Mouse (Mus musculus): ENCODE results near the gene Pold1. TPM values are rescaled to one million over a fixed set of nuclear protein-coding genes. Genes with fewer than 3 reads are reported as not detected.

The Pold1 gene
- polyA plus RNA-seq, 1 experiment from 2014 or later: 74.7 TPM

DNA sequence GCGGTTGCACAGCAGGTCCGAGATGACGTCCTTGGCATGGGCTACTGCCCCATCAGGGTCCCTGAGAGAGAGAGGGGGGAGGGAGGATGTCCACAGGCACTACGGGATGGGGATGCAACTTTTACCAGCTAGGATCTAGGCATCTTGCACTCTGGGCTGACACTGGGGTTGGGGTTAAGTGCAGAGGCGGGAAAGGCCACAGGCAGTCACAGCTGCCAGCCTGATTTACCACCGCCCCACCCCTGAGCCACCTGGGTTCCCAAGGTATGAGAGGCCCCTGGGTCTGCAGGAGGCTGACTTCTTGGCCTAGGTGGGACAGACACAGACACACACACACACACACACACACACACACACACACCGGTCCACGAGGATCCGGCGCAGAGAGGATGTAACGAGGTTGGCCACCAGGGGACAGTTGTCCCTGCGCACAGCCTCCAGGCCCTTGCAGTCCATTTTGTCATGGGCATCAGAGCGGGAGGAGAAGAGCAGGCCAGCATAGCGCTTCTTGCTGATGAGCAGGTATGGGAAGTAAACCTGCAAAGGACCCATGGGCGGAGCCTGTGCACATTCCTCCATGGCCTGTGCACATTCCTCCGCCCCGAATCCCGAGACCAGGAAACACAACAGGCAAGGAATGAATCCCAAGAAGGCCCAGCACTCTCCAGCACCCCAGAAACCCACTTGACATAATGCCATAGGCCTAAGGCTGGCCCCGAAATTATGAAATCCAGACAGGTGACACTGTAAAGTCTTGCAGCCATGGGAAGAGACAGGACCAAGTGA, 13.8 kb downstream of the Pold1 start:
- DNase-seq (ENCODE audit: low spot score) (no peak), ATAC-seq (replicated peaks; ENCODE audit: low FRiP score, low TSS enrichment, low read depth) (no peak)
- Histone ChIP-seq H3K27me3 (replicated peaks; ENCODE audit: control insufficient read depth, insufficient read depth, low read length) (no peaks in the 10 kb centered on the region), H3K27ac (ENCODE audit: low read depth) (no peak overlapping the region), H3K4me1 (replicated peaks; ENCODE audit: control insufficient read depth, insufficient read depth, low read length) (no peaks in the 10 kb centered on the region), H3K9ac (ENCODE audit: low read length) (no peak overlapping the region), H3K4me2 (ENCODE audit: low read length) (no peak overlapping the region), H3K9me3 (ENCODE audit: control insufficient read depth, low read length) (no peaks in the 10 kb centered on the region), H3K36me3 (ENCODE audit: control insufficient read depth, insufficient read depth, low read length) (peaks cover 70% of the 10 kb centered on the region), H3K4me3 (ENCODE audit: low read depth, low read length) (no peak overlapping the region)
- 86% methylated on average over 18 of the region's 19 CpGs for WGBS

DNA sequence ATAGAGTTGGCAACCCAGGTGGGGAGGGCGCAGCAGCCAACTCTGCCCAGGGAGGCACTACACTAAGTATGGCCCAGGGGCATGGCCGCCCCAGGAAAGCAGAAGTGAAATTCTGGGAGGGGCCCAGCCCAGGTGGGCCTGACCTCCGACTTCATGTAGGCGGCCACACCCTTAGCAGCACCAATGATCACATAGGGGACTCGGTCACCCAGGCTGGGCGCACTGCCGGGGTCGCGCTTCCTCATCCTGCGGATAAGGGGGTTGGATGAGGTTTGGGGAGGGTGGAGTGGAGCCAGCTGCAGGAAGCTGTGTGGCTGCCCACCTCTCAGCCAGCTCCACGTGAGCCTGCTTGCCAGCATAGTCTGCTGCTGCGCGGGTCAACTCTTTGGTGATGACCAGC, 14.4 kb downstream of the Pold1 start:
- no peak overlapping the region for H3K4me3 ChIP-seq (ENCODE audit: low read depth, low read length)
- no peaks in the 10 kb centered on the region for H3K9me3 ChIP-seq (ENCODE audit: control insufficient read depth, low read length)
- no peak for ATAC-seq (replicated peaks; ENCODE audit: low FRiP score, low TSS enrichment, low read depth)
- no peak overlapping the region for H3K27ac ChIP-seq (ENCODE audit: low read depth)
- DNase-seq (ENCODE audit: low spot score): no peak
- H3K4me1 ChIP-seq (replicated peaks; ENCODE audit: control insufficient read depth, insufficient read depth, low read length): no peaks in the 10 kb centered on the region
- no peak overlapping the region for H3K4me2 ChIP-seq (ENCODE audit: low read length)
- no peak overlapping the region for H3K9ac ChIP-seq (ENCODE audit: low read length)
- H3K36me3 ChIP-seq (ENCODE audit: control insufficient read depth, insufficient read depth, low read length): peaks cover 65% of the 10 kb centered on the region
- 95% methylated on average over 13 of the region's 13 CpGs for WGBS
- H3K27me3 ChIP-seq (replicated peaks; ENCODE audit: control insufficient read depth, insufficient read depth, low read length): no peaks in the 10 kb centered on the region

DNA sequence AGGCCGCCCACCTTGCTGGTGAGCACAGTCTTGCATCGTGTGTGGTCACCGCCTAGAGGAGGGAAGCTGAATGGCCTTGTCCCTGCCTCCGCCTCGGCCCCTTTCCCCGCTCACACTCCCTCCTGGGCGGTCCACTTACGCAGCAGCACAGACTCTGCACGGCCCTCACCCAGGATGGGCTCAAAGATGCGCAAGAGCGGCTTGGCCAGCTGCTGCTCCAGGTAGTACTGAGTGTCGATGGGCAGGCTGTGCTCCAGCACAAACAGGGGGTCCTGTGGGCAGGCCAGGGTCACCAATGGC, 15.0 kb downstream of the Pold1 start:
- H3K4me1 ChIP-seq (replicated peaks; ENCODE audit: control insufficient read depth, insufficient read depth, low read length): no peaks in the 10 kb centered on the region
- H3K9me3 ChIP-seq (ENCODE audit: control insufficient read depth, low read length): no peaks in the 10 kb centered on the region
- H3K36me3 ChIP-seq (ENCODE audit: control insufficient read depth, insufficient read depth, low read length): peaks cover 60% of the 10 kb centered on the region
- 80% methylated on average over 12 of the region's 12 CpGs for WGBS
- no peak overlapping the region for H3K27ac ChIP-seq (ENCODE audit: low read depth)
- ATAC-seq (replicated peaks; ENCODE audit: low FRiP score, low TSS enrichment, low read depth) (no peak), DNase-seq (ENCODE audit: low spot score) (no peak)
- H3K4me3 ChIP-seq (ENCODE audit: low read depth, low read length): no peak overlapping the region
- H3K9ac ChIP-seq (ENCODE audit: low read length): no peak overlapping the region
- H3K4me2 ChIP-seq (ENCODE audit: low read length): no peak overlapping the region
- H3K27me3 ChIP-seq (replicated peaks; ENCODE audit: control insufficient read depth, insufficient read depth, low read length): no peaks in the 10 kb centered on the region; the same call in 1 of the 2 replicates

DNA sequence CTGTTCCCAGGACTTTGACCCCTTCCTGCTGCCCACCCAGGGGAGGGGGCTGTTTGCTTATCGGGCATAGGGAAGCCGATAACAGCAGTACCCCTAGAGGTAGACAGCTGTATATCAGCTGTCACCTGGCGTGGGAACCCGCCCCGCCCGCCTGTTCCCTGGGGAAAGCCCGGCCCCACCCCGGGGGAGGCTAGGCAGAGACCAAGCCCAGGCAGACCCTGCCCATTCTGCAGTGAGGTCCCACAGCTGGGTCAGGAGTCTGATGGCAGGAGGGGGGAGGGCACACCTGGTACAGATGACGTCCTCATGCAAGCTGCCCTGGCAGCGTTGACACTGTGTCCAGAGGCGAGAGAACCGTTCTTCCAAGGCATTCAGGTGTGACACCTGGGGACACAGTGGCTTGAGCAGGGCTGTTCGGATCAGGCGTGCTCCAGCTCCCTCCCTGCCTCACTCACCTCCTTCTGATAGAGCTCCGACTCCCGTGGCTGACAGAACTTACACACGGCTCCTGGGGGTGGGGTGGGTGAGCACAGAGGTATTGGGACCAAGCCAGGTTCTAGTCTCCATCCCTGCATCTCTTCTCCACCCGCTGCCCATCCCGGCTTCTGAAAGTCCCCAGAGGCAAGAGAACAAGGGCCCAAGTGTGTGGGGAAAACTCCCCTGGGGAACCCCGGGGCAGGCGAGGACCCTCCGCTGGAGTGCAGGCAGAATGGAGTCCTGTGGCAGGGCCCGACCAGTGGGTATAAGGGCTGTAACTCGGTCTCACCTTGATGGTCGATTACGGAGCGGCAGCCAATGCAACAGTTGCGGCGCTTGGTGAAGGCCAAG, 15.5 kb downstream of the Pold1 start:
- Histone ChIP-seq H3K9ac (ENCODE audit: low read length) (no peak overlapping the region), H3K4me2 (ENCODE audit: low read length) (no peak overlapping the region), H3K27ac (ENCODE audit: low read depth) (no peak overlapping the region), H3K4me1 (replicated peaks; ENCODE audit: control insufficient read depth, insufficient read depth, low read length) (0 out of 2 replicates have a peak, but pooled peaks cover 1% of the 10 kb centered on the region), H3K4me3 (ENCODE audit: low read depth, low read length) (no peak overlapping the region), H3K27me3 (replicated peaks; ENCODE audit: control insufficient read depth, insufficient read depth, low read length) (no peaks in the 10 kb centered on the region; the same call in 1 of the 2 replicates), H3K9me3 (ENCODE audit: control insufficient read depth, low read length) (no peaks in the 10 kb centered on the region), H3K36me3 (ENCODE audit: control insufficient read depth, insufficient read depth, low read length) (peaks cover 54% of the 10 kb centered on the region)
- ATAC-seq (replicated peaks; ENCODE audit: low FRiP score, low TSS enrichment, low read depth) (no peak), DNase-seq (ENCODE audit: low spot score) (no peak)
- WGBS: 79% methylated on average over 29 of the region's 29 CpGs

DNA sequence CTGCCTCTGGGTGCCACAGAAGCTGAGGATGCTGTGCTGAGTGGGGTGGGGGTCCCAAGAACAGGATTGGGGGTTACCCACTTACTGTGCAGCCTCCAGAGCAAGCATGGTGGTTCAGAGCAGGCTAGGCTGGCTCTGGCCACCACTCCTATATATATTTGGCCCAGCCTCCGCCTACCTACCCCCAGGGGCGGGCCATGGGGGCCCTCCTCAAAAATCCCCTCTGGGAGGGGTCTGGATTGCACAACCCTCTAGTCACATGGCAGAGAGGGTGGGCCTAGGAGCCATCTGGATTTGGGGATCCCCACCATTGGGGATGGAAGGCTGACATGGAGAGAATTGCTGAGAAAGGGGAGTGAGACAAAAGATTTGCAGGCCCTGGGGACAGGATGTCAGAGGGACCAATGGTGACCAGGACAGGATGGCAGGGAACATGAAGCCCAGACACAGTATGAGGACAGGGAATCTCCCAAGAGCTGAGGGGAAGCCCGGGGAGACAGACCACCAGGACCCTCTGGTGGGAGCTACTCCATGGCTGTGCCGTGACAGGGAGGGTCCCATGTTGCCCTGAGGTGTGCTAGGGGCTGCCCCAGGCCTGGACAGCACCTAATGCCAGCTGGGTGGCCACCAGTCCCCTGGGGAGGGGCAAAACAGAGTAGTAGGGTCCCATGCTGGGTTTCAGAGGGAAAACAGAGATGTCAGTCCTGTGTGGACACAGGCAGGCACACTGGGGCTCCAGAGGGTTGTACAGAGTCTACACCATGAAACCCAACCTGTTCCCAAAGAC, 16.5 kb downstream of the Pold1 start, which contains the start of gene Spib:
TSS of gene Spib (minus strand) at position 126 of the 787 bp plus-strand sequence.
- H3K4me1 ChIP-seq (replicated peaks; ENCODE audit: control insufficient read depth, insufficient read depth, low read length): 0 out of 2 replicates have a peak, but pooled peaks cover 3% of the 10 kb centered on the region
- H3K4me3 ChIP-seq (ENCODE audit: low read depth, low read length): no peak within 1 kb of the TSS
- no peak within 1 kb of the TSS for H3K9ac ChIP-seq (ENCODE audit: low read length)
- H3K36me3 ChIP-seq (ENCODE audit: control insufficient read depth, insufficient read depth, low read length): peaks cover 44% of the 10 kb centered on the region
- peaks cover 3% of the 10 kb centered on the region; the same call in 1 of the 2 replicates for H3K27me3 ChIP-seq (replicated peaks; ENCODE audit: control insufficient read depth, insufficient read depth, low read length)
- no peak within 1 kb of the TSS for H3K4me2 ChIP-seq (ENCODE audit: low read length)
- 81% methylated on average over 4 of the region's 4 CpGs for WGBS
- H3K27ac ChIP-seq (ENCODE audit: low read depth): no peak within 1 kb of the TSS
- no peaks in the 10 kb centered on the region for H3K9me3 ChIP-seq (ENCODE audit: control insufficient read depth, low read length)
- ATAC-seq (replicated peaks; ENCODE audit: low FRiP score, low TSS enrichment, low read depth) (no peak), DNase-seq (ENCODE audit: low spot score) (no peak)

DNA sequence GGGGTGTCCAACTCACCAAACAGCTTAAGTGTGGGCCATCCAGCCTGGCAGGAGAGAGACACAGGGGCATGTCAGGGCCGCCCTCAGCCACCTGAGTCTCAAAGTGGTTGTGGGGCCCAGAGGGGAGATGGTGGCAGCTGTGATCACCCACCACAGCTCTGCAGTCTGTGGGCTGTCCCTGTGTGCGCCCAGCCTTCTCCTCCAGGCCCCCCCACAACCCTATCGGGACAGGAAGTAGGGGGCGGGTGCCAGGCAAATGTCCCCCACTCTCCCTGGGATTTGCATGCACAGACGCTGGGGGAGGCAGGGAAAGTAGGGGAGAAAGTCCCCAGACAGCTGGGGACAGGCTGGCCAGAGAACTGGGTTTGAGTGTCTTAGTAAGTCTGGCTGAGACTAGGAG, 17.4 kb downstream of the Pold1 start:
- Histone ChIP-seq H3K27me3 (replicated peaks; ENCODE audit: control insufficient read depth, insufficient read depth, low read length) (peaks cover 4% of the 10 kb centered on the region; the same call in 1 of the 2 replicates), H3K9ac (ENCODE audit: low read length) (no peak overlapping the region), H3K4me3 (ENCODE audit: low read depth, low read length) (no peak overlapping the region), H3K9me3 (ENCODE audit: control insufficient read depth, low read length) (no peaks in the 10 kb centered on the region), H3K36me3 (ENCODE audit: control insufficient read depth, insufficient read depth, low read length) (peaks cover 35% of the 10 kb centered on the region), H3K4me2 (ENCODE audit: low read length) (no peak overlapping the region), H3K27ac (ENCODE audit: low read depth) (no peak overlapping the region), H3K4me1 (replicated peaks; ENCODE audit: control insufficient read depth, insufficient read depth, low read length) (0 out of 2 replicates have a peak, but pooled peaks cover 3% of the 10 kb centered on the region)
- ATAC-seq (replicated peaks; ENCODE audit: low FRiP score, low TSS enrichment, low read depth): no peak
- DNase-seq (ENCODE audit: low spot score): no peak
- WGBS: 49% methylated on average over 5 of the region's 5 CpGs

DNA sequence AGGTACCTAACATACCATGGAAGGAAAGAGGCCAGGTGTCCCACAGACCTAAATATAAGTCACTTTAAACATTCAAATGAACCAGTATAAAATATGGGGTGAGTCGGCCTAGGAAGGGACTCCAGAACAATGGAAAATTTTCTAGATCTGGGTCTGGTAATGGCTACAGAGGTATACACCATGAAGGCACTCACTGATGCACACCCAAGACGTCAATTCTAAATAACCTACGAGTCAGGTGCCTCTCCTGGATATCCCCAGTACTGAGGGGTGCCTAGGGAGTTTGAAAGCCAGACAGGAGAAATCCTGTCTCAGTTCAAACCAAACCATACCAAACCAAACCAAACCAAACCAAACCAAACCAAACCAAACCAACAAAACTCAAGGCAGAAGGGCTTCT, 18.1 kb downstream of the Pold1 start:
- H3K4me3 ChIP-seq (ENCODE audit: low read depth, low read length): no peak overlapping the region
- DNase-seq (ENCODE audit: low spot score) (no peak), ATAC-seq (replicated peaks; ENCODE audit: low FRiP score, low TSS enrichment, low read depth) (no peak)
- 0 out of 2 replicates have a peak, but pooled peaks cover 3% of the 10 kb centered on the region for H3K4me1 ChIP-seq (replicated peaks; ENCODE audit: control insufficient read depth, insufficient read depth, low read length)
- peaks cover 28% of the 10 kb centered on the region for H3K36me3 ChIP-seq (ENCODE audit: control insufficient read depth, insufficient read depth, low read length)
- 77% methylated on average over 3 of the region's 3 CpGs for WGBS
- no peaks in the 10 kb centered on the region for H3K9me3 ChIP-seq (ENCODE audit: control insufficient read depth, low read length)
- no peak overlapping the region for H3K4me2 ChIP-seq (ENCODE audit: low read length)
- H3K9ac ChIP-seq (ENCODE audit: low read length): no peak overlapping the region
- H3K27ac ChIP-seq (ENCODE audit: low read depth): no peak overlapping the region
- H3K27me3 ChIP-seq (replicated peaks; ENCODE audit: control insufficient read depth, insufficient read depth, low read length): peaks cover 9% of the 10 kb centered on the region

DNA sequence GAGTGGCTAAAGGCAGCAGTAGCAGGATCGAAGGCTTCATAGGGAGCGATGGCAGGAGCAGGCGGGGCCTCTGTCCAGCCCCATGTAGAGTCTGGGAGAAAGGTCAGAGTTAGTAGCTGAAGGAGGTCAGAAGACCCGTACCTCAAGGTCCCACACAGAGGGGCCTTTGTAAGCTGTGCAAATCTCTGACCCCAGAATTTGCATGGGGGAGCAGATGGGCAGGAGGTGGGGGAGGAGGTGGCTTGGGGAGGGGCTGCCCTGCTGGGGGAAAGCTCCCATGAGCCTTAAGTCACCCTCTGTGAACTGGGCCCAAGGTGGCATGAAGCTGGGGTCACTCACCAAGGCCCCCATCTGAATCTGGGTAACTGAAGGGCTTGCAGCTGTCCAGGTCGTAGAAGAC, 19.1 kb downstream of the Pold1 start:
- Histone ChIP-seq H3K4me3 (ENCODE audit: low read depth, low read length) (no peak overlapping the region), H3K9ac (ENCODE audit: low read length) (no peak overlapping the region), H3K4me1 (replicated peaks; ENCODE audit: control insufficient read depth, insufficient read depth, low read length) (0 out of 2 replicates have a peak, but pooled peaks cover 3% of the 10 kb centered on the region), H3K4me2 (ENCODE audit: low read length) (no peak overlapping the region), H3K27ac (ENCODE audit: low read depth) (no peak overlapping the region), H3K9me3 (ENCODE audit: control insufficient read depth, low read length) (no peaks in the 10 kb centered on the region), H3K36me3 (ENCODE audit: control insufficient read depth, insufficient read depth, low read length) (peaks cover 18% of the 10 kb centered on the region), H3K27me3 (replicated peaks; ENCODE audit: control insufficient read depth, insufficient read depth, low read length) (peaks cover 19% of the 10 kb centered on the region)
- no peak for ATAC-seq (replicated peaks; ENCODE audit: low FRiP score, low TSS enrichment, low read depth)
- WGBS: 65% methylated on average over 5 of the region's 5 CpGs
- no peak for DNase-seq (ENCODE audit: low spot score)

Data from intestine, embryonic 14.5 days (tissue).